19 mouse cellular contexts compared by ENCODE assay signal in the genomic region with DNA sequence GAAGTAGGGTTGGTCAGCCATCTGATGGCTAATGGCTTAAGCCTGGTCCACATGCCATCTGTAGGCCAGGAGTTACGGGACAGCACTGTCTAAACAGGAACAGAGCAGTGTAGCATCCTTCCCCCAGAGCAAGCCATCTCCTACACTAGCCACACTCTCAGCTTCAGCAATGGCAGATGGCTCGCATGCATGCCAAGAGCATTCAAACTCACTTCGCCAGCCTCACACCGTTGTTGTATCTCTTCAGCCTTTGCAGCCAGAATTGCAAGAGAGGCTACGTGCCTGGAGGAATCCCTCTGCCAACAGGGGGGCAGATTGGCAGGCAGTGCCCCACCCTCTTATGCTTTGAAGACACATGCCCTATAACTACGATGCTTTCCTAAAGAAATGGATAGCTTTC. TPM values are rescaled to one million over a fixed set of nuclear protein-coding genes. Genes with fewer than 3 reads are reported as not detected.
DNase-seq lines count a peak whose midpoint lies in the region; ATAC-seq and TF ChIP-seq lines count a peak whose summit lies in the region.
"Had no signal": no experiment of that assay in that cellular context is flagged by ENCODE, and none has a peak within 500 bp of the region (broad histone marks: within the 10 kb centered on the region; RNA-seq: fewer than 3 reads in every experiment).

No protein-coding gene starts in this region.

- H3K79me2 ChIP-seq in heart, adult 2 months (replicated peaks; ENCODE audit: control insufficient read depth, insufficient read depth, low read length) = no peaks in the 10 kb centered on the region

- no peaks in the 10 kb centered on the region for H3K27me3 ChIP-seq in neural tube, embryonic 15.5 days (replicated peaks)
- no peaks in the 10 kb centered on the region for H3K27me3 ChIP-seq in heart, adult 2 months (ENCODE audit: control insufficient read depth, insufficient read depth, low read length)
- H3K27me3 ChIP-seq: embryonic facial prominence, embryonic 13.5 days; intestine, embryonic 15.5 days; midbrain, embryonic 15.5 days had no signal

- no peak overlapping the region for H3K4me2 ChIP-seq in neural tube, embryonic 15.5 days
- H3K4me2 ChIP-seq: embryonic facial prominence, embryonic 13.5 days; intestine, embryonic 15.5 days; midbrain, embryonic 15.5 days had no signal

- no peak for ATAC-seq in neural tube, embryonic 15.5 days (ENCODE audit: low FRiP score)
- ATAC-seq: intestine, embryonic 15.5 days; midbrain, embryonic 15.5 days had no signal

- H3K9ac ChIP-seq in neural tube, embryonic 15.5 days (replicated peaks) = no peak overlapping the region
- no peak overlapping the region for H3K9ac ChIP-seq in heart, adult 2 months (ENCODE audit: low read depth, low read length)
- H3K9ac ChIP-seq: embryonic facial prominence, embryonic 13.5 days; intestine, embryonic 15.5 days; midbrain, embryonic 15.5 days had no signal

- peaks cover 4% of the 10 kb centered on the region for H3K4me1 ChIP-seq in neural tube, embryonic 15.5 days
- H3K4me1 ChIP-seq in heart, adult 2 months (ENCODE audit: control insufficient read depth, insufficient read depth, low read length) = no peaks in the 10 kb centered on the region

- no peak overlapping the region for H3K27ac ChIP-seq in left cerebral cortex, adult 2 months
- no peak overlapping the region for H3K27ac ChIP-seq in neural tube, embryonic 15.5 days (replicated peaks)
- no peak overlapping the region for H3K27ac ChIP-seq in heart, adult 2 months
- H3K27ac ChIP-seq: embryonic facial prominence, embryonic 13.5 days; intestine, embryonic 15.5 days; limb, embryonic 10.5 days; macrophage; midbrain, embryonic 15.5 days had no signal

- H3K9me3 ChIP-seq in neural tube, embryonic 15.5 days (replicated peaks) = no peaks in the 10 kb centered on the region
- H3K9me3 ChIP-seq: embryonic facial prominence, embryonic 13.5 days; intestine, embryonic 15.5 days; limb, embryonic 10.5 days; midbrain, embryonic 15.5 days had no signal

- intact Hi-C loops in left cerebral cortex, adult 2 months (cut with DNase I) = loop anchor here (2.0 to 5.0 kb wide), 3 partner anchors 67 to 586 kb away; no protein-coding TSS in a partner anchor
- intact Hi-C loops in heart, adult 2 months (cut with DNase I) = no loop called here

- H3K4me3 ChIP-seq in left cerebral cortex, adult 2 months = no peak overlapping the region
- no peak overlapping the region for H3K4me3 ChIP-seq in neural tube, embryonic 15.5 days (replicated peaks)
- no peak overlapping the region for H3K4me3 ChIP-seq in heart, adult 2 months
- H3K4me3 ChIP-seq: embryonic facial prominence, embryonic 13.5 days; intestine, embryonic 15.5 days; limb, embryonic 10.5 days; midbrain, embryonic 15.5 days had no signal

- no peak for TF ChIP-seq POLR2A in heart, adult 2 months (IDR thresholded peaks at IDR 0.05; ENCODE audit: insufficient read depth, low read depth, low read length)

- no peak for TF ChIP-seq CTCF in left cerebral cortex, adult 2 months (IDR thresholded peaks at IDR 0.05)
- TF ChIP-seq CTCF in heart, adult 2 months (IDR thresholded peaks at IDR 0.05) = no peak

- TF ChIP-seq EP300 in heart, adult 2 months (IDR thresholded peaks at IDR 0.05; ENCODE audit: insufficient read depth, low read depth, low read length) = no peak

- WGBS in neural tube, embryonic 15.5 days = 90% methylated on average over 6 of the region's 6 CpGs
- WGBS in heart, adult 2 months = 79% methylated on average over 6 of the region's 6 CpGs

- peak; percentile 39 to 56 for DNase-seq in left cerebral cortex, adult 18-20 months (ENCODE audit: low spot score in 2 of 2)
- no peak for DNase-seq in left cerebral cortex, adult 2 months (ENCODE audit: extremely low spot score in 1 of 2, low spot score in 2 of 2)
- DNase-seq in cerebellum, adult 9-11 months = peak; percentile 34
- DNase-seq in layer of hippocampus, adult 9-11 months = peak; percentile 67
- peak; percentile 30 for DNase-seq in right cerebral cortex, postnatal 4 days
- no peak for DNase-seq in embryo, embryonic 10 days (ENCODE audit: low spot score)
- no peak for DNase-seq in heart, adult 2 months
- DNase-seq: heart, postnatal 4 days; kidney, postnatal 10 days; spleen, adult 18-20 months had no signal

- H3K36me3 ChIP-seq in neural tube, embryonic 15.5 days = no peaks in the 10 kb centered on the region
- no peaks in the 10 kb centered on the region for H3K36me3 ChIP-seq in heart, adult 2 months (ENCODE audit: control insufficient read depth, insufficient read depth, low read length)
- H3K36me3 ChIP-seq: embryonic facial prominence, embryonic 13.5 days; intestine, embryonic 15.5 days; limb, embryonic 10.5 days; midbrain, embryonic 15.5 days had no signal

RNA-seq across cellular contexts. Expression of a gene that starts 23.6 kb away (rescaled TPM):
- not detected for total RNA-seq in left cerebral cortex, adult 18-20 months (2021)
- total RNA-seq in left cerebral cortex, adult 2 months (2021) = under 1 TPM in 1 of 2 experiments, not detected in 1; 0.32 TPM
- 0.68 and 1.3 TPM in 2 replicates for polyA plus RNA-seq in neural tube, embryonic 15.5 days (2015; fragmentation: Nextera tagmentation; extraction: Ambion mirVana)
- total RNA-seq in heart, adult 2 months (2021) = 100 to 1,000 TPM; 178 to 217 TPM
- polyA plus RNA-seq in heart, adult 2 months (2012; rRNA removed) = 214 and 333 TPM in 2 replicates
- polyA plus RNA-seq: limb, embryonic 10.5 days; macrophage; midbrain, embryonic 15.5 days; testis, adult 2 months had no signal

RNA-seq across cellular contexts. Expression of a gene that starts 47.2 kb away (rescaled TPM):
- not detected for total RNA-seq in left cerebral cortex, adult 18-20 months (2021)
- not detected for total RNA-seq in left cerebral cortex, adult 2 months (2021)
- polyA plus RNA-seq in neural tube, embryonic 15.5 days (2015; fragmentation: Nextera tagmentation; extraction: Ambion mirVana) = 0.20 TPM in 1 of 2 replicates, not detected in the other
- not detected for total RNA-seq in heart, adult 2 months (2021)
- not detected in 2 replicates for polyA plus RNA-seq in heart, adult 2 months (2012; rRNA removed)
- total RNA-seq: adrenal gland, adult 18-20 months; heart, postnatal 4 days had no signal
- polyA plus RNA-seq: embryonic facial prominence, embryonic 13.5 days; intestine, embryonic 15.5 days; limb, embryonic 10.5 days; liver, embryonic 16.5 days; macrophage; midbrain, embryonic 15.5 days; testis, adult 2 months had no signal

RNA-seq across cellular contexts. Expression of a gene that starts 50.6 kb away (rescaled TPM):
- 1 to 10 TPM; 2.0 to 2.1 TPM for total RNA-seq in left cerebral cortex, adult 18-20 months (2021)
- total RNA-seq in left cerebral cortex, adult 2 months (2021) = 1 to 10 TPM; 1.2 to 2.0 TPM
- polyA plus RNA-seq in neural tube, embryonic 15.5 days (2015; fragmentation: Nextera tagmentation; extraction: Ambion mirVana) = 0.13 TPM in 1 of 2 replicates, not detected in the other
- not detected for total RNA-seq in heart, adult 2 months (2021)
- polyA plus RNA-seq in heart, adult 2 months (2012; rRNA removed) = not detected in 2 replicates
- total RNA-seq: heart, postnatal 4 days had no signal
- polyA plus RNA-seq: embryonic facial prominence, embryonic 13.5 days; limb, embryonic 10.5 days; macrophage had no signal

Comparison
In these comparisons a context has a peak if more than half of its experiments do, and no peak if none do; other contexts are left out.
1. DNase-seq: peak in left cerebral cortex, adult 18-20 months (2 of 2), cerebellum, adult 9-11 months (single experiment), layer of hippocampus, adult 9-11 months (single experiment) and right cerebral cortex, postnatal 4 days (single experiment); none in left cerebral cortex, adult 2 months (0 of 2), embryo, embryonic 10 days (single experiment) and heart, adult 2 months (0 of 2).
2. RNA of a gene that starts 23.6 kb away (total RNA-seq): 178 to 217 TPM in heart, adult 2 months; 0.32 TPM in left cerebral cortex, adult 2 months and not detected in left cerebral cortex, adult 18-20 months; every median in the first group is over 100 times any median in the second.